Mouse (Mus musculus) neutrophil, adult 5-6 weeks (primary cell): ENCODE results near the gene Rgs12. TPM values are rescaled to one million over a fixed set of nuclear protein-coding genes. Genes with fewer than 3 reads are reported as not detected.
A peak's percentile ranks its signal among the peaks of the same experiment; 100 is the strongest.

Source experiments
- ATAC-seq: fragments of 151-379, 151-347 bp; 2 replicates; pipeline ENCODE4 v1.8.0; 2017; ENCODE audit warnings: mild to moderate bottlenecking, moderate TSS enrichment; ENCODE audit not compliant: insufficient number of reproducible peaks, poor library complexity, low FRiP score, severe bottlenecking; ENCODE audit errors: extremely low read depth
- total RNA-seq: library from RNA; stranded (forward); fragments of 200-1000 nt; gene quantifications from 2 replicates; pipeline ENCODE4 v1.2.3, GENCODE M21; 2017

Rgs12 gene
- 1.5 and 2.1 TPM in 2 replicates for total RNA-seq

GRCm38 (mm10) chr5:34948861-34949760, at the start of gene Rgs12:
Rgs12 (plus strand) TSS chr5:34949445.
- peak; percentile 59 for ATAC-seq

- ATAC-seq, result no peak
Measured at GRCm38 (mm10) chr5:34899787-34900469, 49.3 kb upstream of the Rgs12 start.

GRCm38 (mm10) chr5:34902371-34902770, 46.9 kb upstream of the Rgs12 start:
- ATAC-seq, result no peak

GRCm38 (mm10) chr5:34902811-34903385, 46.3 kb upstream of the Rgs12 start:
- ATAC-seq, result no peak

- no peak for ATAC-seq
Measured at GRCm38 (mm10) chr5:34904412-34904811, 44.8 kb upstream of the Rgs12 start.

GRCm38 (mm10) chr5:34907230-34907629, 42.0 kb upstream of the Rgs12 start:
- no peak for ATAC-seq

- no peak for ATAC-seq
Measured at GRCm38 (mm10) chr5:34907910-34908725, 41.1 kb upstream of the Rgs12 start, which contains the start of gene Msantd1. Msantd1 (plus strand) TSS chr5:34908012.

- ATAC-seq, result no peak
Measured at GRCm38 (mm10) chr5:34908726-34909633, 40.3 kb upstream of the Rgs12 start.

- ATAC-seq, result no peak
Measured at GRCm38 (mm10) chr5:34909634-34910503, 39.4 kb upstream of the Rgs12 start.

- ATAC-seq, result no peak
Measured at GRCm38 (mm10) chr5:34910504-34910815, 38.8 kb upstream of the Rgs12 start.

- ATAC-seq, result no peak; the same call in 1 of the 2 replicates
Measured at GRCm38 (mm10) chr5:34915801-34916200, 33.4 kb upstream of the Rgs12 start.

- no peak for ATAC-seq
Measured at GRCm38 (mm10) chr5:34917234-34917655, 32.0 kb upstream of the Rgs12 start.

- ATAC-seq, result no peak
Measured at GRCm38 (mm10) chr5:34918785-34919184, 30.5 kb upstream of the Rgs12 start.

GRCm38 (mm10) chr5:34922531-34922930, 26.7 kb upstream of the Rgs12 start:
- ATAC-seq, result no peak

GRCm38 (mm10) chr5:34923920-34924319, 25.3 kb upstream of the Rgs12 start:
- no peak for ATAC-seq

GRCm38 (mm10) chr5:34924519-34924918, 24.7 kb upstream of the Rgs12 start:
- ATAC-seq, result no peak

GRCm38 (mm10) chr5:34927648-34928047, 21.6 kb upstream of the Rgs12 start:
- ATAC-seq, result no peak
